Mouse (Mus musculus) CH12.LX (cell line): ENCODE measurements around the gene Cep250. TPM values are rescaled to one million over a fixed set of nuclear protein-coding genes. Genes with fewer than 3 reads are reported as not detected.
"Not testable (repeated sequence)": the region's sequence is repeated elsewhere in the genome, so short reads cannot be mapped to it uniquely, and the experiment has no call there.

Experiments used
- DNase-seq: peaks from one replicate; pipeline ENCODE4 v3.0.0-alpha.2; 2013; ENCODE audit errors: extremely low read depth
- H3K27ac ChIP-seq: 2 replicates; pipeline ENCODE4 v1.5.1; 2012; ENCODE audit warnings: low read depth, mild to moderate bottlenecking, control low read depth, moderate library complexity; ENCODE audit not compliant: insufficient read depth
- H3K27me3 ChIP-seq: replicated peaks from 2 replicates; pipeline ENCODE3; 2012; ENCODE audit warnings: inconsistent platforms
- H3K36me3 ChIP-seq, 2 experiments: replicated peaks in 1 of 2; 2 replicates each; pipeline versions ENCODE3 to v1.6.1; 2012; ENCODE audit warnings: inconsistent platforms in 1 of 2, low read length in 1 of 2, mild to moderate bottlenecking in 1 of 2, mixed read lengths in 1 of 2, moderate library complexity in 1 of 2; ENCODE audit not compliant: control insufficient read depth in 1 of 2, insufficient read depth in 1 of 2
- H3K4me1 ChIP-seq, 2 experiments: 2 replicates each; pipeline ENCODE4 v1.6.1; 2012; ENCODE audit warnings: inconsistent platforms in 1 of 2, moderate library complexity in 1 of 2; ENCODE audit not compliant: insufficient read depth in 2 of 2, control insufficient read depth in 1 of 2
- H3K4me2 ChIP-seq: 2 replicates; pipeline ENCODE4 v1.6.1; 2012; ENCODE audit warnings: low read depth, mild to moderate bottlenecking, control low read depth; ENCODE audit not compliant: poor library complexity, insufficient read depth, severe bottlenecking
- H3K4me3 ChIP-seq, 3 experiments: fragments of 150-350 bp in 1 of 3; sonication (generic) in 1 of 3; replicated peaks in 1 of 3; 2 replicates each; pipeline versions ENCODE3 to v1.5.1; 2011 to 2012; ENCODE audit warnings: low read depth in 2 of 3, low read length in 2 of 3, mild to moderate bottlenecking in 2 of 3, moderate library complexity in 2 of 3, control low read depth in 1 of 3, improper control_type of control experiment in 1 of 3, inconsistent platforms in 1 of 3, mixed read lengths in 1 of 3; ENCODE audit not compliant: poor library complexity in 1 of 3
- H3K79me2 ChIP-seq: replicated peaks from 2 replicates; pipeline ENCODE4 v1.6.1; 2012; ENCODE audit warnings: mild to moderate bottlenecking, moderate library complexity; ENCODE audit not compliant: control insufficient read depth, poor library complexity, insufficient read depth, severe bottlenecking; ENCODE audit errors: extremely low read depth
- H3K9ac ChIP-seq: 2 replicates; pipeline ENCODE4 v1.6.1; 2012; ENCODE audit warnings: low read depth, mild to moderate bottlenecking, control low read depth, moderate library complexity; ENCODE audit not compliant: insufficient read depth
- H3K9me3 ChIP-seq: replicated peaks from 2 replicates; pipeline ENCODE3; 2012; ENCODE audit warnings: low read length, inconsistent platforms, mixed read lengths
- CTCF ChIP-seq, 2 experiments: IDR thresholded peaks in 1 of 2; conservative IDR thresholded peaks in 1 of 2; 2 replicates each; pipeline ENCODE4 v1.5.1; 2011 to 2012; ENCODE audit warnings: low read depth in 2 of 2, low read length in 2 of 2, improper control_type of control experiment in 1 of 2, inconsistent platforms in 1 of 2, mild to moderate bottlenecking in 1 of 2, moderate library complexity in 1 of 2
- HCFC1 ChIP-seq: IDR thresholded peaks from 2 replicates; pipeline ENCODE4 v1.6.1; 2012; ENCODE audit warnings: low read depth, mild to moderate bottlenecking, inconsistent platforms, low read length, improper control_type of control experiment
- MAX ChIP-seq: IDR thresholded peaks from 2 replicates; pipeline ENCODE4 v1.6.1; 2011; ENCODE audit warnings: low read length, improper control_type of control experiment
- MAZ ChIP-seq: IDR thresholded peaks from 2 replicates; pipeline ENCODE4 v1.6.1; 2012; ENCODE audit warnings: low read depth, mild to moderate bottlenecking, inconsistent platforms, low read length, improper control_type of control experiment, moderate library complexity
- MYC ChIP-seq: IDR thresholded peaks from 2 replicates; pipeline ENCODE4 v1.6.1; 2011; ENCODE audit warnings: low read depth, mild to moderate bottlenecking, improper control_type of control experiment, low read length
- SIN3A ChIP-seq: IDR thresholded peaks from 2 replicates; pipeline ENCODE4 v1.6.1; 2012; ENCODE audit warnings: low read length, improper control_type of control experiment, inconsistent platforms
- SMC3 ChIP-seq: IDR thresholded peaks from 2 replicates; pipeline ENCODE4 v1.6.1; 2011; ENCODE audit warnings: low read depth, low read length, improper control_type of control experiment
- TCF12 ChIP-seq: IDR thresholded peaks from 2 replicates; pipeline ENCODE4 v1.6.1; 2014; ENCODE audit warnings: low read depth, mild to moderate bottlenecking, inconsistent platforms, low read length, improper control_type of control experiment
- dilution Hi-C: fragments of 300-500 bp; cut with MboI; formaldehyde crosslinking; loops from 2 replicates; pipeline ENCODE4 v1.14.3; 2020; ENCODE audit warnings: low sequenced_read_pairs; ENCODE audit not compliant: extremely low pct_unique_long_range_greater_than_20kb, extremely low pct_ligation_motif_present
- in situ Hi-C: fragments of 300-500 bp; cut with MboI; formaldehyde crosslinking; loops from 3 replicates; pipeline ENCODE4 v1.14.3; 2019; ENCODE audit warnings: low sequenced_read_pairs, low pct_ligation_motif_present, low pct_unique_long_range_greater_than_20kb, mixed read lengths
- polyA plus RNA-seq: library from polyadenylated mRNA; unstranded; fragments of >175 nt; gene quantifications from 2 replicates; pipeline ENCODE4 v1.2.1, GENCODE M21; 2012; ENCODE audit warnings: low read depth; ENCODE audit not compliant: insufficient read length
- total RNA-seq, 2 experiments: library from RNA; depleted of rRNA; stranded (reverse); fragments of 300-350 nt in 1 of 2; fragments of >200 nt in 1 of 2; gene quantifications; 2 replicates each; pipeline ENCODE4 v1.2.3; 2012 to 2014

Gene Cep250
- total and polyA plus RNA-seq, 3 experiments: 13.5 to 29.1 (median 25.8) TPM

GRCm38 (mm10) chr2:155956134-155957059 is at the start of gene Cep250 (continued):
- TF ChIP-seq HCFC1 (peak; percentile 88), SMC3 (no peak)

- Histone ChIP-seq H3K4me1 (peaks cover 0 to 21% of the 10 kb centered on the region in 2 experiments; a peak in 3 of 4 replicates), H3K9ac (no peak overlapping the region), H3K36me3 (peaks cover 37 to 78% of the 10 kb centered on the region in 2 experiments), H3K4me2 (no peak overlapping the region), H3K9me3 (no peaks in the 10 kb centered on the region), H3K4me3 (no peak overlapping the region), H3K27me3 (no peaks in the 10 kb centered on the region), H3K27ac (no peak overlapping the region), H3K79me2 (peaks cover 8% of the 10 kb centered on the region; the same call in 1 of the 2 replicates)
- in situ Hi-C loops: no loop called here
- DNase-seq: peak; percentile 16
- TF ChIP-seq CTCF (conservative IDR thresholded peaks at IDR 0.05 in 1 of 2, IDR thresholded peaks at IDR 0.05 in 1 of 2; ENCODE audit: low read depth in 2 of 2, low read length in 2 of 2) (no peak), TCF12 (no peak), MAX (no peak), MAZ (no peak), SIN3A (no peak)
- dilution Hi-C loops: no loop called here
Observed at GRCm38 (mm10) chr2:155914684-155915083, 41.6 kb upstream of the Cep250 start.

- dilution Hi-C loops: no loop called here
- in situ Hi-C loops: no loop called here
- H3K4me1 ChIP-seq: peaks cover 2 to 32% of the 10 kb centered on the region in 2 experiments; a peak in 3 of 4 replicates
- no peaks in the 10 kb centered on the region for H3K27me3 ChIP-seq
- peaks cover 39% of the 10 kb centered on the region for H3K79me2 ChIP-seq
- DNase-seq: no peak
- H3K27ac ChIP-seq: no peak overlapping the region
- no peaks in the 10 kb centered on the region for H3K9me3 ChIP-seq
- H3K36me3 ChIP-seq: peaks cover 12 to 51% of the 10 kb centered on the region in 2 experiments
- H3K4me3 ChIP-seq: no peak overlapping the region
- H3K4me2 ChIP-seq: no peak overlapping the region
- no peak for TF ChIP-seq MYC
- H3K9ac ChIP-seq: no peak overlapping the region
Observed at GRCm38 (mm10) chr2:155923143-155923542, 33.1 kb upstream of the Cep250 start.

GRCm38 (mm10) chr2:155925213-155925612 is 31.0 kb upstream of the Cep250 start:
- dilution Hi-C loops, H3K4me3 ChIP-seq, H3K9ac ChIP-seq, H3K27ac ChIP-seq, H3K4me2 ChIP-seq, H3K27me3 ChIP-seq, H3K9me3 ChIP-seq, DNase-seq: not testable (repeated sequence)
- peaks cover 12 to 38% of the 10 kb centered on the region in 2 experiments for H3K36me3 ChIP-seq
- H3K4me1 ChIP-seq: peaks cover 7 to 37% of the 10 kb centered on the region in 2 experiments; a peak in 3 of 4 replicates
- in situ Hi-C loops: loop anchor here (25.0 kb wide), 1 partner anchor 238 kb away; the partner anchor contains the start of gene Trpc4ap
- H3K79me2 ChIP-seq: peaks cover 52% of the 10 kb centered on the region
